ENCODE assay signal across 8 mouse cellular contexts in the genomic region with DNA sequence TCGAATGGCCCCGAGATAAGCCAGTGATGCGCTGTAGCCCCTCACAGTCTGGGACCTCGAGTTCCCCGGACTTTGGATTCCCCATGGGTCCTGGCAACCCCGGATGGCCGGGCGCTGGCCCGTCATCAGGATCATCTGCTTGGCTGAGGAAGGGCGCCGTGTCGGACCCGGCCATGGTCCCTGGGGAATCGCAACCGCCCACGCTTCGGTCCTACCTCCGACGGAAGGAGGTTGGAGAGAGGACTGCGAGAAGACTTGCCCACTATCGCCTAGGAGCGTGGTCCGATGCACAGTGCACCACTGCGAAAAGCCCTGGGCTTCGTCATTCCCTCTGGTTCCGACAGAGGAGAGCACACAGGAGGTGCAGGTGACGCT. TPM values are rescaled to one million over a fixed set of nuclear protein-coding genes. Genes with fewer than 3 reads are reported as not detected.
A peak's percentile ranks its signal among the peaks of the same experiment; 100 is the strongest.
DNase-seq lines count a peak whose midpoint lies in the region; ATAC-seq and TF ChIP-seq lines count a peak whose summit lies in the region.

No protein-coding gene starts in this region.

- H3K27ac ChIP-seq in kidney, embryonic 14.5 days (ENCODE audit: low read depth, low read length), result no peak overlapping the region
- H3K27ac ChIP-seq in ES-E14 (ENCODE audit: insufficient read depth, low read depth, low read length, poor library complexity, severe bottlenecking), result no peak overlapping the region
- H3K27ac ChIP-seq in midbrain, embryonic 16.5 days (ENCODE audit: low read length), result peak overlapping the region; percentile 65; the same call in 1 of the 2 replicates

- DNase-seq in kidney, adult 18-20 months, result no peak
- DNase-seq in ES-E14 (ENCODE audit: low read depth, low spot score) (no peak), adipocyte (ENCODE audit: low spot score) (no peak)
- peak; percentile 41 for DNase-seq in kidney, postnatal 10 days
- DNase-seq in adrenal gland, adult 18-20 months (ENCODE audit: low spot score in 2 of 2), result no peak

- H3K9ac ChIP-seq in kidney, embryonic 14.5 days (ENCODE audit: low read depth, low read length), result peak overlapping the region; percentile 82
- peak overlapping the region; percentile 75 for H3K9ac ChIP-seq in ES-E14 (ENCODE audit: insufficient read depth, low read depth, low read length, poor library complexity, severe bottlenecking)
- peak overlapping the region; percentile 85 for H3K9ac ChIP-seq in midbrain, embryonic 16.5 days (ENCODE audit: low read depth, low read length)

- peaks cover 25% of the 10 kb centered on the region for H3K36me3 ChIP-seq in kidney, embryonic 14.5 days (ENCODE audit: control insufficient read depth, insufficient read depth, low read length)
- peaks cover 26% of the 10 kb centered on the region for H3K36me3 ChIP-seq in ES-E14 (ENCODE audit: control insufficient read depth, insufficient read depth, low read length, poor library complexity, severe bottlenecking)
- peaks cover 32% of the 10 kb centered on the region for H3K36me3 ChIP-seq in erythroblast, embryonic 14.5 days (ENCODE audit: control insufficient read depth)
- H3K36me3 ChIP-seq in midbrain, embryonic 16.5 days (ENCODE audit: control insufficient read depth, insufficient read depth, low read length), result peaks cover 11% of the 10 kb centered on the region

- no peaks in the 10 kb centered on the region for H3K9me3 ChIP-seq in kidney, embryonic 14.5 days (ENCODE audit: control insufficient read depth, low read length)
- H3K9me3 ChIP-seq in ES-E14 (ENCODE audit: control insufficient read depth, insufficient read depth, low read depth, low read length), result no peaks in the 10 kb centered on the region
- no peaks in the 10 kb centered on the region for H3K9me3 ChIP-seq in erythroblast, embryonic 14.5 days (ENCODE audit: control insufficient read depth, low read length)
- H3K9me3 ChIP-seq in midbrain, embryonic 16.5 days (replicated peaks; ENCODE audit: control insufficient read depth, low read length, poor library complexity, severe bottlenecking), result no peaks in the 10 kb centered on the region

- WGBS in kidney, embryonic 14.5 days, result 1% methylated on average over 27 of the region's 27 CpGs
- WGBS in midbrain, embryonic 16.5 days, result under 1% methylated on average over 27 of the region's 27 CpGs

- peaks cover 10% of the 10 kb centered on the region for H3K4me1 ChIP-seq in kidney, embryonic 14.5 days (ENCODE audit: control insufficient read depth, insufficient read depth, low read length)
- H3K4me1 ChIP-seq in ES-E14 (ENCODE audit: control insufficient read depth in 2 of 2, insufficient read depth in 2 of 2, low read length in 2 of 2, poor library complexity in 1 of 2), result peaks cover 2 to 12% of the 10 kb centered on the region in 2 experiments; a peak in 2 of 4 replicates
- peaks cover 39% of the 10 kb centered on the region for H3K4me1 ChIP-seq in erythroblast, embryonic 14.5 days (ENCODE audit: control insufficient read depth)
- peaks cover 17% of the 10 kb centered on the region for H3K4me1 ChIP-seq in midbrain, embryonic 16.5 days (ENCODE audit: control insufficient read depth, insufficient read depth, low read length)

- in situ Hi-C loops in ES-E14 (cut with MboI; ENCODE audit: low sequenced_read_pairs in 2 of 2, unreplicated experiment in 2 of 2), result no loop called here

- ATAC-seq in kidney, embryonic 14.5 days (ENCODE audit: low FRiP score, low TSS enrichment), result peak; percentile 56
- peak; percentile 77 for ATAC-seq in midbrain, embryonic 16.5 days

- H3K4me2 ChIP-seq in kidney, embryonic 14.5 days (replicated peaks; ENCODE audit: low read depth, low read length), result peak overlapping the region; percentile 93
- H3K4me2 ChIP-seq in midbrain, embryonic 16.5 days (ENCODE audit: low read length), result peak overlapping the region; percentile 89

- H3K4me3 ChIP-seq in kidney, embryonic 14.5 days (ENCODE audit: low read length), result peak overlapping the region; percentile 98
- H3K4me3 ChIP-seq in ES-E14 (ENCODE audit: insufficient read depth in 1 of 2, low read depth in 1 of 2, low read length in 2 of 2, poor library complexity in 1 of 2, severe bottlenecking in 1 of 2), result peak overlapping the region; percentile 68 to 69
- peak overlapping the region; percentile 64 for H3K4me3 ChIP-seq in erythroblast, embryonic 14.5 days (replicated peaks)
- peak overlapping the region; percentile 85 for H3K4me3 ChIP-seq in midbrain, embryonic 16.5 days (ENCODE audit: low read depth, low read length)

- no peaks in the 10 kb centered on the region for H3K27me3 ChIP-seq in kidney, embryonic 14.5 days (ENCODE audit: control insufficient read depth, insufficient read depth, low read length)
- H3K27me3 ChIP-seq in erythroblast, embryonic 14.5 days (ENCODE audit: control insufficient read depth), result no peaks in the 10 kb centered on the region
- H3K27me3 ChIP-seq in midbrain, embryonic 16.5 days (ENCODE audit: control insufficient read depth, insufficient read depth, low read depth, low read length), result no peaks in the 10 kb centered on the region

TF ChIP-seq in ES-E14, 5 proteins besides CTCF, POLR2A, EP300 and RAD21:
- TF ChIP-seq HCFC1 (IDR thresholded peaks at IDR 0.05; ENCODE audit: borderline replicate concordance, insufficient read depth, low read length) (no peak), ZC3H11A (IDR thresholded peaks at IDR 0.05; ENCODE audit: borderline replicate concordance, low read depth, low read length) (no peak), CHD2 (IDR thresholded peaks at IDR 0.05; ENCODE audit: low read depth, low read length) (no peak), MAFK (IDR thresholded peaks at IDR 0.05; ENCODE audit: insufficient read depth, low read depth, low read length) (no peak), ZNF384 (IDR thresholded peaks at IDR 0.05; ENCODE audit: low read depth, low read length) (no peak)
TF ChIP-seq in ES-E14: peak in this region for 0.

RNA-seq across cellular contexts. Expression of gene Spns1, which starts 0.4 kb away (rescaled TPM):
- 41.8 and 54.6 TPM in 2 replicates for polyA plus RNA-seq in kidney, embryonic 14.5 days (2014; fragmentation: Nextera tagmentation; extraction: Ambion mirVana)
- total RNA-seq in ES-E14 (2012; rRNA removed), result 238 and 481 TPM in 2 replicates
- 3.3 and 5.1 TPM in 2 replicates for polyA plus RNA-seq in erythroblast, embryonic 14.5 days (2012)
- 87.1 and 92.6 TPM in 2 replicates for polyA plus RNA-seq in midbrain, embryonic 16.5 days (2015; fragmentation: Nextera tagmentation; extraction: Ambion mirVana)
- 10 to 100 TPM; 38.2 to 44.1 TPM for total RNA-seq in adrenal gland, adult 18-20 months (2021)

RNA-seq across cellular contexts. Expression of gene Lat, which starts 7.5 kb away (rescaled TPM):
- polyA plus RNA-seq in kidney, embryonic 14.5 days (2014; fragmentation: Nextera tagmentation; extraction: Ambion mirVana), result 1.9 and 2.9 TPM in 2 replicates
- total RNA-seq in ES-E14 (2012; rRNA removed), result 8.0 and 14.8 TPM in 2 replicates
- polyA plus RNA-seq in erythroblast, embryonic 14.5 days (2012), result 0.31 and 0.60 TPM in 2 replicates
- 0.87 and 1.3 TPM in 2 replicates for polyA plus RNA-seq in midbrain, embryonic 16.5 days (2015; fragmentation: Nextera tagmentation; extraction: Ambion mirVana)
- 1 to 10 TPM in 1 of 2 experiments, under 1 TPM in 1; 0.70 to 1.4 TPM for total RNA-seq in adrenal gland, adult 18-20 months (2021)

RNA-seq across cellular contexts. Expression of gene Nfatc2ip, which starts 19.6 kb away (rescaled TPM):
- 2.8 and 4.1 TPM in 2 replicates for polyA plus RNA-seq in kidney, embryonic 14.5 days (2014; fragmentation: Nextera tagmentation; extraction: Ambion mirVana)
- 31.7 and 45.6 TPM in 2 replicates for total RNA-seq in ES-E14 (2012; rRNA removed)
- 0.17 and 0.39 TPM in 2 replicates for polyA plus RNA-seq in erythroblast, embryonic 14.5 days (2012)
- polyA plus RNA-seq in midbrain, embryonic 16.5 days (2015; fragmentation: Nextera tagmentation; extraction: Ambion mirVana), result 2.1 TPM in 2 replicates
- 1 to 10 TPM; 5.1 to 6.0 TPM for total RNA-seq in adrenal gland, adult 18-20 months (2021)

RNA-seq across cellular contexts. Expression of gene Cd19, which starts 37.8 kb away (rescaled TPM):
- polyA plus RNA-seq in kidney, embryonic 14.5 days (2014; fragmentation: Nextera tagmentation; extraction: Ambion mirVana), result not detected in 2 replicates
- total RNA-seq in ES-E14 (2012; rRNA removed), result 0.16 and 0.49 TPM in 2 replicates
- not detected in 2 replicates for polyA plus RNA-seq in erythroblast, embryonic 14.5 days (2012)
- not detected in 2 replicates for polyA plus RNA-seq in midbrain, embryonic 16.5 days (2015; fragmentation: Nextera tagmentation; extraction: Ambion mirVana)
- total RNA-seq in adrenal gland, adult 18-20 months (2021), result under 1 TPM; 0.19 to 0.50 TPM

RNA-seq across cellular contexts. Expression of gene Rabep2, which starts 51.7 kb away (rescaled TPM):
- polyA plus RNA-seq in kidney, embryonic 14.5 days (2014; fragmentation: Nextera tagmentation; extraction: Ambion mirVana), result 24.8 and 30.5 TPM in 2 replicates
- total RNA-seq in ES-E14 (2012; rRNA removed), result 22.1 and 27.8 TPM in 2 replicates
- polyA plus RNA-seq in erythroblast, embryonic 14.5 days (2012), result 0.67 and 0.68 TPM in 2 replicates
- polyA plus RNA-seq in midbrain, embryonic 16.5 days (2015; fragmentation: Nextera tagmentation; extraction: Ambion mirVana), result 22.9 and 23.8 TPM in 2 replicates
- total RNA-seq in adrenal gland, adult 18-20 months (2021), result 10 to 100 TPM; 42.2 to 43.2 TPM
